Mouse (Mus musculus) neutrophil, adult 65 days (primary cell): ENCODE measurements around the gene Fam98a. TPM values are rescaled to one million over a fixed set of nuclear protein-coding genes. Genes with fewer than 3 reads are reported as not detected.

ENCODE experiments used
- total RNA-seq: library from RNA; stranded (reverse); gene quantifications from 2 replicates; pipeline ENCODE4 v1.2.4, GENCODE M21; 2023

Gene Fam98a
- total RNA-seq = 7.7 and 15.4 TPM in 2 replicates

DNA sequence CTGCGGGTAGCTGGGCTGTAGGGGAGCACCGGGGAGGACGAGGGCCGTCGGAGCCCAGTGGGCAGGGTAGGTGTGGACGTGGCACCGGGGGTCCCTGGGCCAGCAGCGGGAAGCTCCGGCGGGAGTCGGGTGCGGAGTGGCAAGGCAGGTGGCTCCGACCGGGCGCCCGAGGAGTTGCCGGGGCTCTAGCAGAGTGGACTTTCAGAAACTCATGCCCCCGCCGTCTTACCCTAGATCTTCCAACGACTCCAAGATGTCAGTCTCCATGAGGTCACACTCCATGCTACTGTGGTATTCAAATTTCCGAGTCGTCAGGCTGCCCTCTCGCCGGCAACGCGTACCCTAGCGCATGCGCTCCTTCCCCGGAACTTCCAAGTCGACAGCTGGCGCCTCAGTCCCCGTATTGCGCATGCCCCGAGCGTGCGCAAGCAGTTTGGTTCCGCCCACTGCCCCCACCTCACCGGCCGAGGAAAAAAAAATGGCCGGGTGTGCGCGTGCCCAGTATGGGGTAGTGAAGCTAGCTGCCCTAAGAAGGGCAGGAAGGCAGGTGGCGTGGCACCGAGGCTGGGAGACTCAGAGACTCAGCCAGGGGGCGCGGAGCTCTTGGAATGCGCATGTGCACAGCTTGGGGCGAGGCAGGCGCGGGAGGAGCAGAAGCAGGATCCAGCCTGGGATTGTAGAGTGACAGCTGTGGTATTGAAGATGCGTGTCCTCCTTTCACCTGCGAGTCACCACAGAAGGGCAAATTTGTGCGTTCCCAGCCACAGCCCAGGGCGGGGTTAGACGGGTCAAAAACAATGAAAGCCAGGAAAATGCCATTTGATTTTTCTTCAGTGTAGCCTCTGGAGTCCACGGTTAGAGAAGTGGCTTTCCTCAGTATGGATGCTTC is at the start of gene Fam98a:
Gene Fam98a, minus strand, starts transcription at position 435 of the 889 bp plus-strand sequence.

Other genes starting within 250 kb of the Fam98a start
- 0.20 and 0.66 TPM in 2 replicates for gene Rasgrp3, start 116.0 kb downstream of the Fam98a start, total RNA-seq